11 mouse cellular contexts compared by ENCODE assay signal in the genomic region with DNA sequence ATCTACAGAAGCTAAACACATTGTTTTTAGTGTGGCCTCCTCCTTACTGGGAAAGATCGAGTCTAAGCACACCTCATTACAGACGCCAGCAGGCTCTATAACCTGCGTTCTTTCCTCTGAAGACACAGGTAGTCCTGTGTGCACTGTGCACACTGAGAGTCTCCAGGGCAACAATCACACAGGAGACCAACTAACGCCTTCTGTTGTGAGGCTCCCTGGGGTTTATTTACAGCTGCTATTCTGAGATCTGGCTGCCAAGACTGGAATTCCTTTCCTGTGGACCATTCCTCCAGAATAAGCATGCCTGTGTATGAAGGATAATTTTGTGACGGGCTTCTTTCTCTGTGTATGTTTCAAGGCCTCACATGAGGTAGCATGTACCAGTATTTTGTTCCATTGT. TPM values are rescaled to one million over a fixed set of nuclear protein-coding genes. Genes with fewer than 3 reads are reported as not detected.
A peak's percentile ranks its signal among the peaks of the same experiment; 100 is the strongest.
DNase-seq lines count a peak whose midpoint lies in the region; ATAC-seq lines count a peak whose summit lies in the region.
"Had no signal": no experiment of that assay in that cellular context is flagged by ENCODE, and none has a peak within 500 bp of the region (broad histone marks: within the 10 kb centered on the region; RNA-seq: fewer than 3 reads in every experiment).

No protein-coding gene starts in this region.

- H3K4me1 ChIP-seq in heart, embryonic 11.5 days (ENCODE audit: control insufficient read depth, insufficient read depth, low read length): peaks cover 6% of the 10 kb centered on the region
- no peaks in the 10 kb centered on the region for H3K4me1 ChIP-seq in liver, embryonic 12.5 days

- 33% methylated on average over 5 of the region's 5 CpGs for WGBS in heart, embryonic 11.5 days (ENCODE audit: insufficient replicate concordance)
- WGBS in liver, embryonic 12.5 days (ENCODE audit: insufficient replicate concordance): 68% methylated on average over 5 of the region's 5 CpGs

- no peaks in the 10 kb centered on the region for H3K27me3 ChIP-seq in heart, embryonic 11.5 days (ENCODE audit: control insufficient read depth, insufficient read depth, low read length)
- H3K27me3 ChIP-seq in liver, embryonic 12.5 days (replicated peaks): no peaks in the 10 kb centered on the region
- H3K27me3 ChIP-seq: forebrain, embryonic 15.5 days; megakaryocyte, embryonic 14.5 days had no signal

- 0 out of 2 replicates have a peak overlapping the region, but pooled peaks have one; percentile 22 for H3K9ac ChIP-seq in heart, embryonic 11.5 days (ENCODE audit: low read depth, low read length)
- no peak overlapping the region for H3K9ac ChIP-seq in liver, embryonic 12.5 days
- H3K9ac ChIP-seq: forebrain, embryonic 15.5 days had no signal

- H3K4me2 ChIP-seq in heart, embryonic 11.5 days: peak overlapping the region; percentile 40
- H3K4me2 ChIP-seq in liver, embryonic 12.5 days: no peak overlapping the region
- H3K4me2 ChIP-seq: forebrain, embryonic 15.5 days had no signal

- H3K4me3 ChIP-seq in heart, embryonic 11.5 days (ENCODE audit: low read depth, low read length): no peak overlapping the region
- no peak overlapping the region for H3K4me3 ChIP-seq in liver, embryonic 12.5 days
- H3K4me3 ChIP-seq: forebrain, embryonic 15.5 days; megakaryocyte, embryonic 14.5 days had no signal

- peak overlapping the region; percentile 79 for H3K27ac ChIP-seq in heart, embryonic 11.5 days (ENCODE audit: low read depth, low read length)
- no peak overlapping the region for H3K27ac ChIP-seq in liver, embryonic 12.5 days
- H3K27ac ChIP-seq: forebrain, embryonic 15.5 days had no signal

- peak; percentile 17 for DNase-seq in kidney, postnatal 14 days
- no peak for DNase-seq in kidney, adult 11 months
- DNase-seq in forelimb bud, embryonic 11.5 days (ENCODE audit: low read depth, low spot score): peak; percentile 69
- DNase-seq in lung, postnatal 10 days: peak; percentile 19
- no peak for DNase-seq in testis, postnatal 10 days (ENCODE audit: low spot score)
- DNase-seq: left cerebral cortex, postnatal 4 days; thymus, adult 18-20 months had no signal

- H3K9me3 ChIP-seq in heart, embryonic 11.5 days (replicated peaks; ENCODE audit: control insufficient read depth, low read length): no peaks in the 10 kb centered on the region
- no peaks in the 10 kb centered on the region for H3K9me3 ChIP-seq in liver, embryonic 12.5 days (replicated peaks)
- H3K9me3 ChIP-seq: forebrain, embryonic 15.5 days; megakaryocyte, embryonic 14.5 days had no signal

- peak; percentile 49; the same call in 1 of the 2 replicates for ATAC-seq in heart, embryonic 11.5 days (replicated peaks; ENCODE audit: insufficient number of reproducible peaks, low FRiP score, low TSS enrichment)
- no peak for ATAC-seq in liver, embryonic 12.5 days
- ATAC-seq: forebrain, embryonic 15.5 days had no signal

- no peaks in the 10 kb centered on the region for H3K36me3 ChIP-seq in heart, embryonic 11.5 days (ENCODE audit: control insufficient read depth, insufficient read depth, low read length)
- no peaks in the 10 kb centered on the region for H3K36me3 ChIP-seq in liver, embryonic 12.5 days
- H3K36me3 ChIP-seq: forebrain, embryonic 15.5 days had no signal

RNA-seq across cellular contexts. Expression of a gene that starts 51.0 kb away (rescaled TPM):
- 71.3 and 82.3 TPM in 2 replicates for polyA plus RNA-seq in heart, embryonic 11.5 days (2014; fragmentation: Nextera tagmentation; extraction: Ambion mirVana)
- 3.6 and 4.0 TPM in 2 replicates for polyA plus RNA-seq in liver, embryonic 12.5 days (2016; fragmentation: Nextera tagmentation; extraction: Ambion mirVana)

Comparison
In these comparisons a context has a peak if more than half of its experiments do, and no peak if none do; other contexts are left out.
1. DNase-seq: peak in kidney, postnatal 14 days (single experiment), forelimb bud, embryonic 11.5 days (single experiment) and lung, postnatal 10 days (single experiment); none in kidney, adult 11 months (single experiment) and testis, postnatal 10 days (single experiment).
2. RNA of a gene that starts 51.0 kb away (polyA plus RNA-seq): 71.3 to 82.3 TPM in heart, embryonic 11.5 days; 3.6 to 4.0 TPM in liver, embryonic 12.5 days; every median in the first group is over 10 times any median in the second.